Mouse (Mus musculus) T-cell, adult 2 months (primary cell): ENCODE measurements around the gene Lrrc9.
A peak's percentile ranks its signal among the peaks of the same experiment; 100 is the strongest.

ENCODE experiments used
- DNase-seq: peaks from one replicate; pipeline ENCODE4 v3.0.0; 2022; ENCODE audit warnings: low spot score

Gene Lrrc9

DNA sequence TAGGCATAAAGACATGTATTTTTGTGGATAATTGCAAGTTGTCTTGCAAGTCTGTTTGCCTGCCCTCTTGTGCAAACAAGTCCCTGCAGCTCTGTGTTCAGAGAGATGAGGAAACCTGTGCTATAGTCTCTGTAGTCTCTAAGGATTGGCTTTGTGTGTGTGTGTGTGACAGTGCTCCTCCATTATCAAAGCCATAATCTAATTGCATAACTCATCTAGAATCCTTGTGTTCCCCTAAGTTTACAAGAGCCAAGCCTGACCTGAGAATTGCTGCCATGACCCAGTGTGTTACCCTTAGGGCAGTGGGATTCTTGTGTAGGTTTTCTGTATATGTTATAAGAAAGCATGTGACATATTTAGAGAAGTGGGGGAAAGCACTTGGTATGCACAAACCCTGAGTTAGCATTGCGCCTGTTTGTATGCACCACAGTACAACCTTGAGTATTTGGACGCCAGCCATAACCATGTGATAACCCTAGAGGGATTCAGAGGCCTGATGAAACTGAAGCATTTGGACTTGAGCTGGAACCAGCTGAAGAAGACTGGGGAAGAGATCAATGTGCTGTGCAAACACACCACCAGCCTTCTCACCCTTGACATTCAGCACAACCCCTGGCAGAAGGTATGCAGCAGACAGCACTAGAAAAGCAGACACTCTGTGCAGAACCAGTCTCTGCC, 35.2 kb downstream of the Lrrc9 start:
- DNase-seq: no peak

DNA sequence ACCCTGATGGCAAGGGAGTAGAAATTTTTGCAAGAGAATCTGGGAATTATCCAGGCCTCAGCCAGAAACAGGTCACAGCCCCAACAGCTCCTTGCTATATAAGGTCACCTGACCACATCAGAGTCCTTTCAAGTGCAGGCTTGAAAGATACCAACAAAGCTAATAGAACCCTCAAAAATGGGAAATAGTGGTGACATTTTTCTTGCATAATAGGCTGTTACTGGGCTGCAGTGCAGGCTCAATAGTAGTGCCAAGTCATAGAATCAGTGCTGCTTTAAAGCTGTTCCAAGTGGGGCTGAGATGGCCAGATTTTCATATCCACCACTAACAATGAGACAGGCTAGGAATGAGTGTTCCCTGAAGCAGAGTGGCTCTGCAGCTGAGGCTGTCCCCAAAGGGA, 40.6 kb downstream of the Lrrc9 start:
- no peak for DNase-seq

DNA sequence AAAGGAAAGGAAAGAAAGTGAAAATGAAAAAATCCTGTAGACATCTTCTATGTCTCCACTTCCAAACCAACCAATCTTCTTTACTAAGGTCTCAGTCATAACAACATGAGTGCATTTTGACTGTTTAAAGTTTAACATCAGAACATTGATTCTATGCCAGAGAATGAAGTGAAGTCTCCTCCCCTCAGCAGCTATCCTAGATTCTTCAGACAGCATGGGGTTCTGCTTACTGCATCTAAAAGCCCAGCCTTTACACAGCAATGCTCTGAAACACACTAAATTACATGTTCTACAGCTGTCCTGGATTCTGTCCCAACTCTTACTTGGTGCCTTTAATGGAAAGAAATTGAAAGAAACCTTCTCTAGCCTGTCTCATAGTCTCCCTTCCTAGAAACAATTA, 43.2 kb downstream of the Lrrc9 start:
- DNase-seq: no peak

DNA sequence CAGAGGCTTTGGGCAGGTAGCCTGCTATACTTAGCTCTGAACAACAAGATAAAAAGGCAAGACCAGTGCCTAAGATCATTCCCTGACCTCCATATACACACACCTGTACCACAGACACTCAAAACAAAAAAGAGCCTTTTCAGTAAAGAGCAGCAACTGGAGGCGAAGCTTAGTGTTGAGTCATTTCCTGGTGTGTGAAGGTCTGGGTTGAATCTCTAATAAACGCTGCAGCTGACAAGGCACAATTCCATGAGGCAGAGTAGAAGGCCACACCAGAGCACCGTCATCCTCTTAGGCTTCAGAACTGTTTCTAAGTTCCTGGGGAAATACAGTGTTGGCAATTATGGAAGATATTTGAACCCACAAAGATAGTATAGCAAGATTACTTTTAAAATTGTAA, 45.8 kb downstream of the Lrrc9 start:
- DNase-seq: no peak

DNA sequence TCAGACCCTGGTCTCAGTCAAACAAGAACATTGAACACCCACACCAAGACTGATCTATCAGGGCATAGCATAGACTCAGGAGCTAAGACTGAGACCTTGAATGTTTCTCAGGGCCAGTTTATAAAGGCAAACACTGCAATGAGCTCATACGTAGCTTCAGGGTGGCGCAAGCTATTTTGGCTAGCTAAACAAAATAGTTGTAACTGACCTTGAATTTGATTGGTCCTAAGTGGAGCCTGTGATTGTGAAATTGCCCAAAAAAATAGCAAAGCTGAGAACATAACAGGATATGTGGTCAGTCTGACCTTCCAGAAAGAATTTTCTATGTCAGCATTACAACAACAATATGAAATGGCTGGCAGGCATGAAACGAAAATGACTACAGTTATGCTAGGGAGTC, 48.3 kb downstream of the Lrrc9 start:
- no peak for DNase-seq

DNA sequence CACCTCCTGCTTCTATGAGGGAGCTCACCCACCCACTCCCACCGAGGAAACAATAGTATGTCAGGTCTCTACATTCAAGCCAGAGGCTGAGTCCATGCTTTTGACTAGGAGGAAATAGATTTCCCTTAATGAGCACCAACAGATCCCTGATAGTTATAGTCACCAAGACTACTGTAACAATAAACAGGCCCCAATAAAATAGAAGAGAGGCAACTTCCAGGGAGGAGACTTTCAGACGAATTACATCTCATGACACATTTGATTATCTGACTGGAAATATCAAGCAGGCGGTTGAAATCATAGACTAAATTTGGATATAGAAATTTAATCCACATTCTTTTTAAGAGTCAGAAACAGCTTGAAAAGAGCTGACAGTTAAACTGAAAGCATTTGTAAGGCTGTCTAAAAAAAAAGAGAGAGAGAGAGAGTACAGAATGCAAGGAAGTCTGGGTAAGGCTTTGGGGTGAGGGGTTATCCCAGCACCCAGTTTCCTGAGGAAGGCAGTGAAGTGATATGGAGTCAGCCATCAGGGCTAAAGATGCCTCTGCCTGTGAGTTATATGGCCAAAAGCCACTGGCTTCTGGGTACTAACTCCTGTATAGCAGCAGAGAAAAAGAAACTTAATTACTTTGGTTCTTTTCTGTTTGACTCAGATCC, 49.5 kb downstream of the Lrrc9 start:
- no peak for DNase-seq

DNA sequence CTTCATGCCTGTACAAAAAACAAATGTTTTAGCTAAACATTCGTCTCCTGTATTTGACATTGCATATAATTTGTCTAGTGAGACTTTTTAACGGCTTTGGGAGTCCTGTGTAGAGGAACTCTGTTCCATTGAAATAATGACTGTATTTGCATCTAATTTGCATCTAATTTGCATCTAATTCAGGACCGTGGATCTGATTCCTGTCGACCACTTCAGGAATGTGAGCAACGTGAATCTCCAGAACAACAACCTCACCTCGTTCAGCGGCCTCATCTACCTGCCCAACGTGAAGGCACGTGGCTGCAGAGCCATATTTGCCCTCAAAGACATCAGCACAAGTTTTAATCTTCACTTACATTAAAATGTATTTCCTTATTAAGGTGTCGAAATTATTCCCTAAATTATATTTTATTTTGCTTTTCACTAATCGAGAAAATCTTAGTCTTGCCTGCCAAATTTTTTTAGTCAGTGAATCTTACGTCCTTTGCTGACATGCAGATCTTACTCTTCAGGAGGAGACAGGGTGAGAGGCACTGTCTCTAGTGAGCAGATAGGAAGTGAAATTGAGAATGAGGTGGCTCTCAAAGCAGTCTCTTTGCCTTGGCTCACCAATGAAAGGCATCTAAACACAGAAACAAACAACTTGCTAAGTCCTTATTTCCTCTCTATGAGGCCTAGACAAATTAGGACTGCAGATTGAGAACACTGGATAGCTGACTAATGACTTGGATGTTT, 55.4 kb downstream of the Lrrc9 start:
- DNase-seq: no peak

DNA sequence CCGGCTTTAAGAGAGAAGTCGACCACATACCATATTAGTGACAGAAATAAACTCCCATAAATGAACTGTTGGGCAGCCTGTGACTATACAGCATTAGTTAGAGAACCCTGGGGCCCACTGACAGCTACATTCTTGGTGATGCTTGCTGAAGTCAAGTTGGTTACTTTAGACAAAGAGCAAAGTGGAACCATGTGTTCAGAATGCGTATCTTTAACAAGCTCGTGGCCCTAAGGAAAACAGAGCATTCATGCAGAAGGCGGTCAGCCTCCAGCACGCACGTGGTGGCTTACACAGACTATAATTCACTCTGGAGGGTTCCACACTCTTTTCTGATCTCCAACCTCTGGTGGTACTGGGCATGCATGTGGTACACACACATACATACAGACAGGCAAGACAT, 67.9 kb downstream of the Lrrc9 start:
- no peak for DNase-seq

DNA sequence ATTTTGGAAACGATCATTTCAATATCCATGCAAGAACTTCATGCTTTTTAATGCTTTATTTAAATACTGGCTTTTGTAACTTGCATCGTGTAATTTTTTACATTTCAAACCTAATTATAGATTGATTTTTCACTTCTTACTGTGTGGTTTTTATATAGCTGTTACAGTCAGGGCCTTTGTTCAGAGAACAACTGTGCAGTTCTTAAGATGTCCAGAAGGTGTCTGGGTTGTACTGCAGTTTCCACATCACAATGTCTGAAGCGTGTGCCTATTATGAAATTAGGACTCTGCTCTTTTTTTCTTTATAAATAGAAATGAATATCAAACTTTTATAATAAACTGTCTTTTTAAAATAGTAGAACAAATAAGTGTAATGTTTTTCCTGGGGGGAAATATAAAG, 73.8 kb downstream of the Lrrc9 start:
- no peak for DNase-seq

DNA sequence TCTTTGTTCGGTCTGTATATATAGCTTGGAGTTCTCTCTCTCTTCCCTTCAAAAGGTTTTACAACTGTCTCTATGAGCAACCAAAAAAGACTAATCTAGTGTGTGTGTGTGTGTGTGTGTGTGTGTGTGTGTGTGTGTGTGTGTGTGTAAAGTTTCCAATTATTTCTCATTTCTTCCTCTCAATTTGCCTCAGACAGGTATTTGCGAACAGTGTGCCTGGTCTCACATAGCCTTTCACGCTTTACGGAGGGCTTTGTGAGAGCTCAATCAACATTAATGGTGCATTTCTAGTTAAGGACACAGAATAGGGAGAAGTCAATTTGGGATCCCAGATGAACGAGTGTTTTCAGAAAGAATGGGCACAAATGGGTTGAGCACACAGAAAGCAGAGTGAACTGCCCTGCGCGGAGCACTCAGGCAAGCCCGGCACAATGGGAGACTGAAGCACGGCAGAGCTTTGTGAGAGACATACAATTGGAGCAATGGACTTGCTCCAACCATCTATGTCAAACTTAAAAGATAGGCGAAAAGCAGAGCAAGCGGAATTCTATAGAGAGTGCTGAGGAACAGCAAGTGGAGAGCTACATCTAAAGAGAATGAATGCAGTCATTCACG, 76.6 kb downstream of the Lrrc9 start:
- no peak for DNase-seq

DNA sequence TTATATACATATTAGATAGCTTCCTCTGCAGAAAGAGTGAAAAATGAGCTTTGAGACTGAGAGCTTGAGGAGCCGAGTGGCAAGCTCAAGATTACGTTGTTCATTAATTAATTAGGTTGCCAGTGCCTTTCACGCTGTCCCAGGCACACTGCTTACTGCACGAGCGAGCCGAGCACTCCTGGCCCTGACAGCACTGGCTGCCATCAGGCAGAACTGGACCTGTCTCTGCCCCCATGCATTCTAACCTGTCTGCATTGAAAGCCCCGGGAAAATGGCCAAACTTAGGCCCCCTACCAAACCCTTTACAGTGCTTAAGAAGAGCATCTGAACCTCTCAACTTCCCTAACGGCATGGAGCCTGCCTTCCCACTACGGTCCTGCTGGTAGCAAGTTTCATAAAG, 77.7 kb downstream of the Lrrc9 start:
- DNase-seq: no peak

DNA sequence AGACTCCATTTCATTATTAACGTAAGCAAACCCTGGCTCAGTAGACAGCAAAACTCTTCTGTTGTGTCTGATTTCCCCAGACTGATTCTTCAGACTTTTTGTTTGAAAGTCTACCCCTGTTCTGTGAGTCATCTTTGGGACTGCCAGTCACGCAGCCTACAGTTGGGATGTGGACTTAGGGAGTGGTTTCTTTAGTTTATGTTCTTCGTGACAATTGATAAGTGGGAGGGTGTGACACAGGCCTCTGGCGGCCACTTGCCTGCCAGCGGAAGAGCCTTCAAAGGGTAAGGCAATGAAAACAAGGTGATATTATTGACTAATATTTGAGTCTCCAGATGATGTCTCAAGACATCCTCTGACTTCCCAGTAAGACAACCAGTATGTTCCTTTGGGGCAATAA, 78.2 kb downstream of the Lrrc9 start:
- no peak for DNase-seq

DNA sequence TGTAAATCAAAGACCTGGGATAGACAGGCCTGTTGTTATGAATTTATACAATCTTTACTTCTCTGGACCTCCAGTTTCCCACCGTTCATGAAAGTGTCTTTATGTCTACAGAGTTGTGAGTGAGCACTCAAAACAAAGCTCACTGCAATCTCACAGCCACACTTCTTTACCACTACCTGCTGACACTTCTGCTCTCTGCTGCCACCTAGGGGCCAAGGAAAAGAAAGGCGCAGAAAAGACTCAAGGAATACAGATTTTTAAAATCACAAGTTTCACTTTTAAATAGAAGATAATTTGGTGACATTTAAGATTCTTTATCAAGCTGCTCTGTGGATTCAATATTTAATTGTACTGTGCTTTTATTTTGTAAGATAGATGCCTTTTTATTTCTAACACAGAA, 79.0 kb downstream of the Lrrc9 start:
- DNase-seq: peak; percentile 53

DNA sequence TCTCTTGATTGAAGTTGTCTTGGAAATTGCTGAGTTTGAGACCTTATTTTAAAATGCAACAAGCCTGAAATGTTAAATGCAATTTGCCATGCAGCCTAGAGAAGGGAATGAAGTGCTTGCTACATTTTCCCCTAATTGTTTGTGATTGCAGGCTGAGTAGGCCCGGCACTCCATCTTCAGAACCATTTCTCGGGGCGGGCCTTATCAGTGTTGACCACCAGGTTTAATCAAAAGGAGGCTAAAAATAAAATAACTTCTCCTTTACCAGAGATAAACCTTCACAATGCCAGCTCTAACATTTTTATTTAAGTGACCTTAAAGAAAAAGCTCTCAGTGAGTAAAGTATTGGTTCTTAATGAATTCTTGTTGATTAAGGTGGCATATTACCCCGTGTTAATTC, 83.9 kb downstream of the Lrrc9 start:
- no peak for DNase-seq

DNA sequence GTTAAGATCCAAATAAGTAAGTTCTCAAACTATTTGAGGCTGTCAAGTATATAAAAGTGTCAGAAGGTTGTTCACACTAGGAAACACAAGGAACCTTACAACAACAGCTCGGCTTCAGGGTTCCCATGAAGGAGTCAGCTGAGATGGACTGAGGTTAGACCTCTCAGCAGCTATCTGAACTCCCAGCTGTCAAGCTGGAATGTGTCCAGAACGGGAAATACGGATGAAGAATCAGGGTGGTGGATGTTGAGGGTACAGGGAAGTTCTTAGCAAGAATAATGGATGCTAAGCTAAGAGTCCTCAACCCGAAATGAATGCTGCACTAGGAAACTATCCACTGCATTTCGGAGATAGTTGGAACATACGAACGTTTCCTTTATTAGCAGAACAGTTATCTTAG, 90.6 kb downstream of the Lrrc9 start:
- no peak for DNase-seq

DNA sequence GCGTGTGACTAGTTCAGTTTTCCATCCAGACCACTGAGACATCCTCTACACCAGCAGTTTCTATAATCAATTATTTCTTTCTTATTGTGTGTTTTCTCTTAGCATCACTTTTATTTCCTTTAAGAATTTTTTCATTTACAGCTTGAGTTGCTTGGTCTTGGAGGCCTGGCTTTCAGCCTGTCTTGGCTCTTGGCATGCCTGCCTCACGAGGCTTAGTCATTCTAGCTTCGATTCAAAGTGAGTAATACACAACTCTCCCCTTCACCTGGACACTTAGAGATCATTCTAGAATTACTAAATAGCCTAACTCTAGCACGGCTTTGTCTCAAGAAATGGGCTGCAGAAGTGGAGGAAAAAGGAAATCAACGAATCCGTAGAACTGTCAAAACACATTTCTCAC, 92.3 kb downstream of the Lrrc9 start:
- no peak for DNase-seq

DNA sequence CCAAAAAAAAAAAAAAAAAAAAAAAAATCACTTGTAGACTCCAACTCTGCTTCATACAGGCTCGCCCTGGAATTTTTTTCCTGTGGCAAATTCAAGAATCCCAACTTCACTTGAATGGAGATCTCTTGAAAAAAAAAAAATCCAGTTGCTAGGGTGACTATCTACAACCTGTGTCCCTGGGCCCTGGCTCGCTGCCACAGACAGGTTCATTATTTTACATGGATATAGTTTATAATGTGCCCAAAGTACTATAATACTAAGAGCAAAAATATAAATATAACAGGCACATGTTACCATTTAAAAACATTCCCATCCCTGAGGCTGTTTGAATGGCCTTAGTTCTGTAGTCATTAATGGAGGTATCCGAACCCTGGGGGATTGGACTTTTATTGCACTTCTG, 93.9 kb downstream of the Lrrc9 start:
- no peak for DNase-seq

DNA sequence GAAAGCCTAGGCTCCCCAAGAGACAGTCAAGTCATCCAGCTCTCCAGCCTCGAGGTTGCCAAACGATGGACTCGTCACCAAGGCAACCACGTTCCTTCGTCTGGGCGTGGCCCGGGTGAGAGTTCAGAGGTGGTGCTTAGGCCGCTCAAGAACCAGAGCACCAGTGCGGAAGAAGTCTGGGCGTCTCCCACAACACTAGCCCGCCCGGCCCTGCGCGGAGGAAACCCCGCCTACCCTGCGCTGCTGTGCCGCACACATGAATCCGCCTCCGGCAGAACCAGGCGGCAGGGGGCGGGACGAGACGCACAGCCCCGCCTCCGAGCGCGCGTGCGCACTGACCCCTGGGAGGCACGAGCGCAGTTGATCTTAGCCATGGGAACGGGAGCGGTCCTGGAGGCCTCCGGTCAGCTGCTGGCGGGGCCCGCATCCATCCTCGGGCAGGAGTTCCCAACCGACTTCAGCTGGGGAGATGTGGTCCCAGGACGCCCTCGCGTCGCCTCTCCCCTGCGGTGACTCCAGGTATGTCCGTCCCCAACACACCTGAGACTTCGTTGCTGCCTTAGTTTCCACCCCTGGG, 94.4 kb downstream of the Lrrc9 start, which contains the start of gene Pcnx4:
Gene Pcnx4 (plus strand): TSS at position 363 of the 577 bp plus-strand sequence.
- DNase-seq: peak; percentile 94

DNA sequence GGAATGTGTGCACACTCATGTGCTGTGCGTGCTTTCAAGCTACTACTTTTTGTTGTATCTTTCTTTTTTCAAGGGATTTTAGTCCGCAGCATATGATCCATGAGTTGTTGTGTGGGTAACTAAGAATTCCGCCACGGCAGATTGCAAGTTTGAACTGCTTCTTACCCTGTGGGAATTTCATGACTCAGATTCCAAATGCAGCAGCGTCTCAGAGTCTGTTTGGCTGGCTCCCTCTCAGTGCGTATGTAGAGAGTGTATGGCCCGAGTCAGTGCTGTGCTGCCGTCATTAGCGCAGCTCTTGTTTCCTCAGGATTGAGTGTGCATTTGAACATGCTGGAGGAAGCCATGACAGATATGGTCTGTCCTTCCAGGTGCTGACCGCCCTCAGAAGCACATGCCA, 96.9 kb downstream of the Lrrc9 start:
- DNase-seq: no peak

DNA sequence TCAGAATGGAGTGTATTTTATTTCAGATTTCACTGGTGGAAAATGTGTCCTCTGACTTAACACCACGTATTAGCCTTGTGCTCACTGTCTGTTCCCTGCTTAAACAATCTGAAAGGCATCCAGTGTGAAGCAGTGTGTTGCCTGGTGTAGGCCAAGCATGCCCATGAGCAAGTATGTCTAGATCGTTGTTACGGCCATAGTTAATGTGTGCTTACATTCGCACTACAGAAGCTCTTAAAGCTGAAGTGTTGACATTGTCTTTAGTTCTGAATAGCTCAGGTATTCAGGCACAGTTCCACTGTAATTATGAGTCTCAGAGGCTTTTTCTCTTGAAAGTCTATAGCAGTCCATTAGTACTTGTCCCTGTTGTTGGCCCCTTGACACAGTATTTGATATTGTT, 112.7 kb downstream of the Lrrc9 start:
- no peak for DNase-seq

DNA sequence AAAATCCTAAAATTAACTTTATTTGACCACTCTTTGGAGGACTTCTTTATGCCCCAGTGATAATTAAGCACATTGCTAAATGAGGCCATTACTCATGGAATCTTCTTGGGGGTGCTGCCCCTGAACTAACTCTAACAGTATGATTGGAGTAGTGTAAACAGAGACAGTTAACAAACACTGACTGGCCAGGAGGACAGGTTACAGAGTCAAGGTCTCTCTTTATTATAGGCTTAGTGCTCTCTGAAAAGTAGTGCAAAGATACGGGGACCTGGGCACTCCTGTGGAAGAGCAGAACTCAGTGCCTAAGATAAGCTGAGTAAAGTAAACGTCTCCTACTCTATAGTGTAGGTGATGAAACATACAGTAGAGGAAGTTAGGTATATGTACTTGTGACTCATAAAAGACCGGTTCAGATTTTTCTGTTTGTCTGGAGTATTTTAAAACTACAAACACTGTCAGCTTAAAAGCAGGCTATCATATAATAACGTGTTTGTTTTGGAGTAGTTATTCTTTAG, 122.7 kb downstream of the Lrrc9 start:
- DNase-seq: no peak
